Mouse (Mus musculus): ENCODE results near the gene Adal. TPM values are rescaled to one million over a fixed set of nuclear protein-coding genes. Genes with fewer than 3 reads are reported as not detected.
"Not testable (repeated sequence)": the region's sequence is repeated elsewhere in the genome, so short reads cannot be mapped to it uniquely, and the experiment has no call there.

The Adal gene
- 10.4 and 13.3 TPM in 2 replicates for polyA plus RNA-seq (2015; fragmentation: Nextera tagmentation; extraction: Ambion mirVana)

- peaks cover 30% of the 10 kb centered on the region for H3K36me3 ChIP-seq
- under 1% methylated on average over 87 of the region's 87 CpGs for WGBS (ENCODE audit: insufficient replicate concordance)
- H3K27me3 ChIP-seq: no peaks in the 10 kb centered on the region
- H3K4me3 ChIP-seq (replicated peaks): peak within 1 kb of the TSS; percentile 77
- ATAC-seq (ENCODE audit: low read depth) (peak; percentile 96), DNase-seq (peak; percentile 80)
- peak within 1 kb of the TSS; percentile 98 for H3K4me2 ChIP-seq
- peaks cover 40% of the 10 kb centered on the region for H3K4me1 ChIP-seq (replicated peaks)
- H3K27ac ChIP-seq: peak within 1 kb of the TSS; percentile 89
- peak within 1 kb of the TSS; percentile 87 for H3K9ac ChIP-seq
- no peaks in the 10 kb centered on the region for H3K9me3 ChIP-seq (replicated peaks)
Measured at GRCm38 (mm10) chr2:121140018-121140882, at the start of gene Adal, which contains the start of gene Lcmt2. Gene Adal, plus strand, starts transcription at chr2:121140428. Gene Lcmt2, minus strand, starts transcription at chr2:121140653.

- ATAC-seq (ENCODE audit: low read depth) (no peak), DNase-seq (peak; percentile 32)
- Histone ChIP-seq H3K4me2 (no peak overlapping the region), H3K4me1 (replicated peaks) (0 out of 2 replicates have a peak, but pooled peaks cover 2% of the 10 kb centered on the region), H3K4me3 (replicated peaks) (no peak overlapping the region), H3K9ac (no peak overlapping the region), H3K36me3 (no peaks in the 10 kb centered on the region), H3K27me3 (no peaks in the 10 kb centered on the region), H3K9me3 (replicated peaks) (no peaks in the 10 kb centered on the region), H3K27ac (no peak overlapping the region)
- 16% methylated on average over 9 of the region's 9 CpGs for WGBS (ENCODE audit: insufficient replicate concordance)
Measured at GRCm38 (mm10) chr2:121102051-121102450, 38.2 kb upstream of the Adal start.

- peaks cover 3% of the 10 kb centered on the region; the same call in 1 of the 2 replicates for H3K27me3 ChIP-seq
- H3K4me1 ChIP-seq (replicated peaks): 0 out of 2 replicates have a peak, but pooled peaks cover 2% of the 10 kb centered on the region
- no peaks in the 10 kb centered on the region for H3K36me3 ChIP-seq
- H3K4me3 ChIP-seq (replicated peaks): no peak overlapping the region
- no peaks in the 10 kb centered on the region for H3K9me3 ChIP-seq (replicated peaks)
- no peak for DNase-seq
- no peak overlapping the region for H3K27ac ChIP-seq
- peak; percentile 62; the same call in 1 of the 2 replicates for ATAC-seq (ENCODE audit: low read depth)
- no peak overlapping the region for H3K9ac ChIP-seq
- H3K4me2 ChIP-seq: no peak overlapping the region
Measured at GRCm38 (mm10) chr2:121105940-121106339, 34.3 kb upstream of the Adal start.

GRCm38 (mm10) chr2:121109695-121110094 lies 30.5 kb upstream of the Adal start, which contains the start of gene Tgm7:
Gene Tgm7, minus strand, starts transcription at chr2:121109795.
- no peak for DNase-seq

GRCm38 (mm10) chr2:121115418-121115817 lies 24.8 kb upstream of the Adal start:
- DNase-seq: no peak
- 78% methylated on average over 2 of the region's 2 CpGs for WGBS (ENCODE audit: insufficient replicate concordance)
- no peaks in the 10 kb centered on the region for H3K36me3 ChIP-seq

More at GRCm38 (mm10) chr2:121109695-121110094, 30.5 kb upstream of the Adal start, which contains the start of gene Tgm7:
- peaks cover 6% of the 10 kb centered on the region; the same call in 1 of the 2 replicates for H3K27me3 ChIP-seq
- no peak for ATAC-seq (ENCODE audit: low read depth)
- H3K27ac ChIP-seq: no peak within 1 kb of the TSS
- WGBS (ENCODE audit: insufficient replicate concordance): 73% methylated on average over 4 of the region's 4 CpGs
- no peak within 1 kb of the TSS for H3K4me3 ChIP-seq (replicated peaks)
- 0 out of 2 replicates have a peak, but pooled peaks cover 2% of the 10 kb centered on the region for H3K4me1 ChIP-seq (replicated peaks)
- no peaks in the 10 kb centered on the region for H3K9me3 ChIP-seq (replicated peaks)
- no peaks in the 10 kb centered on the region for H3K36me3 ChIP-seq
- H3K4me2 ChIP-seq: no peak within 1 kb of the TSS
- H3K9ac ChIP-seq: no peak within 1 kb of the TSS

GRCm38 (mm10) chr2:121119260-121119659 lies 21.0 kb upstream of the Adal start:
- Histone ChIP-seq H3K27ac (no peak overlapping the region), H3K9ac (no peak overlapping the region), H3K36me3 (no peaks in the 10 kb centered on the region), H3K27me3 (0 out of 2 replicates have a peak, but pooled peaks cover 5% of the 10 kb centered on the region), H3K4me2 (no peak overlapping the region), H3K4me1 (replicated peaks) (no peaks in the 10 kb centered on the region), H3K9me3 (replicated peaks) (no peaks in the 10 kb centered on the region), H3K4me3 (replicated peaks) (no peak overlapping the region)
- DNase-seq (no peak), ATAC-seq (ENCODE audit: low read depth) (no peak)
- WGBS (ENCODE audit: insufficient replicate concordance): 70% methylated on average over 3 of the region's 3 CpGs

More at GRCm38 (mm10) chr2:121115418-121115817, 24.8 kb upstream of the Adal start:
- Histone ChIP-seq H3K9ac (no peak overlapping the region), H3K27ac (no peak overlapping the region), H3K4me1 (replicated peaks) (no peaks in the 10 kb centered on the region), H3K9me3 (replicated peaks) (no peaks in the 10 kb centered on the region), H3K4me3 (replicated peaks) (no peak overlapping the region), H3K27me3 (0 out of 2 replicates have a peak, but pooled peaks cover 7% of the 10 kb centered on the region), H3K4me2 (no peak overlapping the region)
- no peak for ATAC-seq (ENCODE audit: low read depth)

- H3K4me3 ChIP-seq (replicated peaks); H3K27ac ChIP-seq; H3K4me2 ChIP-seq; H3K36me3 ChIP-seq; H3K27me3 ChIP-seq; ATAC-seq (ENCODE audit: low read depth); H3K9ac ChIP-seq; DNase-seq; H3K4me1 ChIP-seq (replicated peaks); H3K9me3 ChIP-seq (replicated peaks): not testable (repeated sequence)
- WGBS (ENCODE audit: insufficient replicate concordance): 82% methylated on average over 5 of the region's 5 CpGs
Measured at GRCm38 (mm10) chr2:121126302-121126701, 13.9 kb upstream of the Adal start.

- H3K4me1 ChIP-seq (replicated peaks): no peaks in the 10 kb centered on the region
- H3K4me3 ChIP-seq (replicated peaks): no peak overlapping the region
- H3K9ac ChIP-seq: no peak overlapping the region
- no peak for ATAC-seq (ENCODE audit: low read depth)
- DNase-seq: no peak
- H3K27me3 ChIP-seq: no peaks in the 10 kb centered on the region
- 54% methylated on average over 1 of the region's 1 CpGs for WGBS (ENCODE audit: insufficient replicate concordance)
- H3K9me3 ChIP-seq (replicated peaks): no peaks in the 10 kb centered on the region
- no peak overlapping the region for H3K4me2 ChIP-seq
- H3K36me3 ChIP-seq: no peaks in the 10 kb centered on the region
- no peak overlapping the region for H3K27ac ChIP-seq
Measured at GRCm38 (mm10) chr2:121127536-121127935, 12.7 kb upstream of the Adal start.

- WGBS (ENCODE audit: insufficient replicate concordance): 56% methylated on average over 9 of the region's 9 CpGs
- no peak overlapping the region for H3K4me3 ChIP-seq (replicated peaks)
- no peak overlapping the region for H3K27ac ChIP-seq
- ATAC-seq (ENCODE audit: low read depth) (no peak), DNase-seq (no peak)
- no peaks in the 10 kb centered on the region for H3K27me3 ChIP-seq
- no peak overlapping the region for H3K9ac ChIP-seq
- H3K4me1 ChIP-seq (replicated peaks): no peaks in the 10 kb centered on the region
- H3K9me3 ChIP-seq (replicated peaks): no peaks in the 10 kb centered on the region
- no peak overlapping the region for H3K4me2 ChIP-seq
- no peaks in the 10 kb centered on the region for H3K36me3 ChIP-seq
Measured at GRCm38 (mm10) chr2:121128865-121129620, 11.2 kb upstream of the Adal start.

- H3K9ac ChIP-seq: no peak overlapping the region
- no peak for DNase-seq
- WGBS (ENCODE audit: insufficient replicate concordance): 54% methylated on average over 1 of the region's 1 CpGs
Measured at GRCm38 (mm10) chr2:121132822-121133221, 7.4 kb upstream of the Adal start.

GRCm38 (mm10) chr2:121137371-121137770 lies 2.9 kb upstream of the Adal start:
- Histone ChIP-seq H3K9ac (no peak overlapping the region), H3K36me3 (peaks cover 18% of the 10 kb centered on the region), H3K4me1 (replicated peaks) (peaks cover 39% of the 10 kb centered on the region), H3K27ac (no peak overlapping the region), H3K4me3 (replicated peaks) (no peak overlapping the region), H3K4me2 (peak overlapping the region; percentile 18), H3K9me3 (replicated peaks) (no peaks in the 10 kb centered on the region), H3K27me3 (no peaks in the 10 kb centered on the region)
- DNase-seq (no peak), ATAC-seq (ENCODE audit: low read depth) (no peak)
- WGBS (ENCODE audit: insufficient replicate concordance): 88% methylated on average over 4 of the region's 4 CpGs

More at GRCm38 (mm10) chr2:121132822-121133221, 7.4 kb upstream of the Adal start:
- Histone ChIP-seq H3K27ac (no peak overlapping the region), H3K4me2 (no peak overlapping the region), H3K4me3 (replicated peaks) (no peak overlapping the region), H3K27me3 (no peaks in the 10 kb centered on the region), H3K9me3 (replicated peaks) (no peaks in the 10 kb centered on the region), H3K36me3 (no peaks in the 10 kb centered on the region; the same call in 1 of the 2 replicates), H3K4me1 (replicated peaks) (peaks cover 4% of the 10 kb centered on the region)
- no peak for ATAC-seq (ENCODE audit: low read depth)

Data from liver, embryonic 13.5 days (tissue).